Mouse (Mus musculus) layer of hippocampus, adult 2 months (tissue): ENCODE measurements around the gene Cables2. TPM values are rescaled to one million over a fixed set of nuclear protein-coding genes. Genes with fewer than 3 reads are reported as not detected.

Experiments
- DNase-seq, 2 experiments: peaks; one replicate each; pipeline ENCODE4 v3.0.0; 2022; ENCODE audit warnings: low spot score in 2 of 2
- H3K27ac ChIP-seq: fragments of 200-600 bp; 2 replicates; pipeline ENCODE4 v1.8.1; 2022
- H3K4me3 ChIP-seq: fragments of 200-600 bp; 2 replicates; pipeline ENCODE4 v1.8.1; 2022; ENCODE audit warnings: mild to moderate bottlenecking
- CTCF ChIP-seq: fragments of 200-600 bp; conservative IDR thresholded peaks from 2 replicates; pipeline ENCODE4 v1.8.1; 2022; ENCODE audit warnings: antibody characterized with exemption, mild to moderate bottlenecking, moderate library complexity
- long read RNA-seq, 2 experiments: library from polyadenylated mRNA; stranded (forward); transcript quantifications; one replicate each; pipeline ENCODE4 v2.0.0; 2021; ENCODE audit warnings: borderline mapping rate in 2 of 2
- total RNA-seq, 2 experiments: library from RNA; stranded (reverse); gene quantifications; 2 replicates each; pipeline ENCODE4 v1.2.3; 2021

Cables2 gene
- total RNA-seq, result 10 to 100 TPM; 31.6 to 37.5 TPM
- long read RNA-seq, experiment 1, full-length matches to known transcripts, result 25 of 48 reads
- long read RNA-seq, experiment 1, partial matches to known transcripts, result 2 of 48 reads
- long read RNA-seq, experiment 1, other reads (novel, unspliced or antisense), result 21 of 48 reads
- long read RNA-seq, experiment 2, full-length matches to known transcripts, result 39 of 57 reads
- long read RNA-seq, experiment 2, partial matches to known transcripts, result 1 of 57 reads
- long read RNA-seq, experiment 2, other reads (novel, unspliced or antisense), result 17 of 57 reads

- peak within 1 kb of the TSS; percentile 83 for H3K27ac ChIP-seq
- H3K4me3 ChIP-seq, result peak within 1 kb of the TSS; percentile 86
- peak; percentile 85 to 93 for DNase-seq
- TF ChIP-seq CTCF, result no peak
Observed at GRCm38 (mm10) chr2:180273394-180274244, at the start of gene Cables2. TSS of gene Cables2 (minus strand) at chr2:180273496.

- H3K27ac ChIP-seq, result no peak overlapping the region
- DNase-seq, result no peak
- no peak overlapping the region for H3K4me3 ChIP-seq
- TF ChIP-seq CTCF, result no peak
Observed at GRCm38 (mm10) chr2:180322674-180323355, 49.5 kb upstream of the Cables2 start.

- no peak for DNase-seq
- Histone ChIP-seq H3K27ac (no peak overlapping the region), H3K4me3 (no peak overlapping the region)
- TF ChIP-seq CTCF, result no peak
Observed at GRCm38 (mm10) chr2:180320216-180320615, 46.9 kb upstream of the Cables2 start.

GRCm38 (mm10) chr2:180317591-180317990, 44.3 kb upstream of the Cables2 start:
- no peak for TF ChIP-seq CTCF
- no peak overlapping the region for H3K4me3 ChIP-seq
- no peak overlapping the region for H3K27ac ChIP-seq
- DNase-seq, result no peak

GRCm38 (mm10) chr2:180314292-180314691, 41.0 kb upstream of the Cables2 start:
- TF ChIP-seq CTCF, result no peak
- no peak for DNase-seq
- Histone ChIP-seq H3K4me3 (no peak overlapping the region), H3K27ac (no peak overlapping the region)

- no peak overlapping the region for H3K27ac ChIP-seq
Observed at GRCm38 (mm10) chr2:180311147-180311546, 37.9 kb upstream of the Cables2 start.

GRCm38 (mm10) chr2:180307680-180308079, 34.4 kb upstream of the Cables2 start:
- Histone ChIP-seq H3K4me3 (no peak overlapping the region), H3K27ac (no peak overlapping the region)
- TF ChIP-seq CTCF, result no peak
- DNase-seq, result no peak

More at GRCm38 (mm10) chr2:180311147-180311546, 37.9 kb upstream of the Cables2 start:
- H3K4me3 ChIP-seq, result no peak overlapping the region
- TF ChIP-seq CTCF, result no peak
- no peak for DNase-seq

GRCm38 (mm10) chr2:180306423-180307168, 33.3 kb upstream of the Cables2 start:
- DNase-seq, result no peak
- H3K4me3 ChIP-seq, result no peak overlapping the region
- TF ChIP-seq CTCF, result no peak
- H3K27ac ChIP-seq, result no peak overlapping the region

GRCm38 (mm10) chr2:180306009-180306408, 32.7 kb upstream of the Cables2 start:
- DNase-seq, result no peak
- Histone ChIP-seq H3K27ac (no peak overlapping the region), H3K4me3 (no peak overlapping the region)
- no peak for TF ChIP-seq CTCF

- no peak for DNase-seq
- Histone ChIP-seq H3K27ac (no peak overlapping the region), H3K4me3 (no peak overlapping the region)
- TF ChIP-seq CTCF, result no peak
Observed at GRCm38 (mm10) chr2:180305490-180305889, 32.2 kb upstream of the Cables2 start.

GRCm38 (mm10) chr2:180304554-180304953, 31.3 kb upstream of the Cables2 start:
- no peak overlapping the region for H3K4me3 ChIP-seq
- no peak for DNase-seq
- peak; percentile 42 for TF ChIP-seq CTCF
- H3K27ac ChIP-seq, result no peak overlapping the region

- no peak for DNase-seq
- no peak for TF ChIP-seq CTCF
- Histone ChIP-seq H3K27ac (no peak overlapping the region), H3K4me3 (no peak overlapping the region)
Observed at GRCm38 (mm10) chr2:180303468-180303867, 30.2 kb upstream of the Cables2 start.
